Mouse (Mus musculus) yolk sac, embryonic 10.5 days (tissue): ENCODE measurements around the gene Gm17093.
"Not testable (repeated sequence)": the region's sequence is repeated elsewhere in the genome, so short reads cannot be mapped to it uniquely, and the experiment has no call there.

Experiments
- DNase-seq: peaks from one replicate; pipeline ENCODE4 v3.0.0-alpha.2; 2017; ENCODE audit warnings: low spot score

Gm17093 gene

GRCm38 (mm10) chr14:44517976-44518375 lies at the start of gene Gm17093:
Gm17093 (plus strand) TSS chr14:44518276.
- not testable (repeated sequence) for DNase-seq

- DNase-seq = not testable (repeated sequence)
Measured at GRCm38 (mm10) chr14:44492163-44492562, 25.9 kb upstream of the Gm17093 start, which contains the start of gene BC061237. BC061237 (plus strand) TSS chr14:44492463.

- peak; percentile 4 for DNase-seq
Measured at GRCm38 (mm10) chr14:44547961-44548360, 29.9 kb downstream of the Gm17093 start.
